Mouse (Mus musculus) heart, adult 2 months (tissue): Measurements from ENCODE around the gene Pecam1. TPM values are rescaled to one million over a fixed set of nuclear protein-coding genes. Genes with fewer than 3 reads are reported as not detected.
"Not testable (repeated sequence)": the region's sequence is repeated elsewhere in the genome, so short reads cannot be mapped to it uniquely, and the experiment has no call there.

Experiments used
- DNase-seq, 2 experiments: peaks; one replicate each; pipeline ENCODE4 v3.0.0; 2021
- H3K27ac ChIP-seq: fragments of 200-600 bp; 2 replicates; pipeline ENCODE4 v1.8.1; 2022
- H3K27me3 ChIP-seq: fragments of 200-500 bp; 2 replicates; pipeline ENCODE4 v1.6.1; 2012; ENCODE audit warnings: mild to moderate bottlenecking, low read length, inconsistent platforms, mixed read lengths; ENCODE audit not compliant: control insufficient read depth, insufficient read depth
- H3K36me3 ChIP-seq: fragments of 200-500 bp; 2 replicates; pipeline ENCODE4 v1.6.1; 2012; ENCODE audit warnings: low read length, inconsistent platforms; ENCODE audit not compliant: control insufficient read depth, insufficient read depth
- H3K4me1 ChIP-seq: fragments of 200-500 bp; 2 replicates; pipeline ENCODE4 v1.6.1; 2011; ENCODE audit warnings: low read length; ENCODE audit not compliant: control insufficient read depth, insufficient read depth
- H3K4me3 ChIP-seq: fragments of 200-600 bp; 2 replicates; pipeline ENCODE4 v1.8.1; 2022
- H3K79me2 ChIP-seq: fragments of 200-500 bp; replicated peaks from 2 replicates; pipeline ENCODE4 v1.6.1; 2012; ENCODE audit warnings: mild to moderate bottlenecking, inconsistent platforms, low read length, moderate library complexity, mixed read lengths; ENCODE audit not compliant: control insufficient read depth, insufficient read depth
- H3K9ac ChIP-seq: fragments of 200-500 bp; 2 replicates; pipeline ENCODE4 v1.6.1; 2012; ENCODE audit warnings: low read depth, mild to moderate bottlenecking, control low read depth, inconsistent platforms, low read length, mixed read lengths
- CTCF ChIP-seq: fragments of 200-600 bp; IDR thresholded peaks from 2 replicates; pipeline ENCODE4 v1.8.1; 2022; ENCODE audit warnings: antibody characterized with exemption, mild to moderate bottlenecking, moderate library complexity
- EP300 ChIP-seq: fragments of 200-500 bp; IDR thresholded peaks from 2 replicates; pipeline ENCODE4 v1.6.1; 2011; ENCODE audit warnings: low read depth, low read length, control low read depth; ENCODE audit not compliant: insufficient read depth
- POLR2A ChIP-seq: fragments of 200-500 bp; IDR thresholded peaks from 2 replicates; pipeline ENCODE4 v1.6.1; 2011; ENCODE audit warnings: mild to moderate bottlenecking, low read depth, low read length, control low read depth; ENCODE audit not compliant: insufficient read depth
- WGBS: fragments of 180-500 bp; shearing (Covaris S2); methylation state at CpG from one replicate; pipeline ENCODE4 v1.1.7; 2018; 5-methylcytosine and 5-hydroxymethylcytosine counted together
- intact Hi-C: fragments of 180-260 bp; cut with DNase I; formaldehyde crosslinking; loops from one replicate; pipeline ENCODE4 v1.15.1; 2025
- polyA plus RNA-seq: library from polyadenylated mRNA; depleted of rRNA; stranded (reverse); fragments of >200 nt; gene quantifications from 2 replicates; pipeline ENCODE4 v1.2.3, GENCODE M21; 2012
- total RNA-seq, 2 experiments: library from RNA; stranded (reverse); gene quantifications; 2 replicates each; pipeline ENCODE4 v1.2.3; 2021

Pecam1 gene
- total and polyA plus RNA-seq, 3 experiments, result 78.3 to 123 (median 114) TPM

GRCm38 (mm10) chr11:106752103-106752502, 1.7 kb upstream of the Pecam1 start:
- Histone ChIP-seq H3K27me3 (no peaks in the 10 kb centered on the region), H3K9ac (no peak overlapping the region), H3K4me1 (no peaks in the 10 kb centered on the region), H3K27ac (peak overlapping the region; percentile 13), H3K36me3 (no peaks in the 10 kb centered on the region), H3K4me3 (no peak overlapping the region), H3K79me2 (no peaks in the 10 kb centered on the region)
- TF ChIP-seq EP300 (no peak), POLR2A (no peak), CTCF (no peak)
- 75% methylated on average over 7 of the region's 7 CpGs for WGBS
- DNase-seq, result peak; percentile 34 to 69
- intact Hi-C loops, result no loop called here

DNA sequence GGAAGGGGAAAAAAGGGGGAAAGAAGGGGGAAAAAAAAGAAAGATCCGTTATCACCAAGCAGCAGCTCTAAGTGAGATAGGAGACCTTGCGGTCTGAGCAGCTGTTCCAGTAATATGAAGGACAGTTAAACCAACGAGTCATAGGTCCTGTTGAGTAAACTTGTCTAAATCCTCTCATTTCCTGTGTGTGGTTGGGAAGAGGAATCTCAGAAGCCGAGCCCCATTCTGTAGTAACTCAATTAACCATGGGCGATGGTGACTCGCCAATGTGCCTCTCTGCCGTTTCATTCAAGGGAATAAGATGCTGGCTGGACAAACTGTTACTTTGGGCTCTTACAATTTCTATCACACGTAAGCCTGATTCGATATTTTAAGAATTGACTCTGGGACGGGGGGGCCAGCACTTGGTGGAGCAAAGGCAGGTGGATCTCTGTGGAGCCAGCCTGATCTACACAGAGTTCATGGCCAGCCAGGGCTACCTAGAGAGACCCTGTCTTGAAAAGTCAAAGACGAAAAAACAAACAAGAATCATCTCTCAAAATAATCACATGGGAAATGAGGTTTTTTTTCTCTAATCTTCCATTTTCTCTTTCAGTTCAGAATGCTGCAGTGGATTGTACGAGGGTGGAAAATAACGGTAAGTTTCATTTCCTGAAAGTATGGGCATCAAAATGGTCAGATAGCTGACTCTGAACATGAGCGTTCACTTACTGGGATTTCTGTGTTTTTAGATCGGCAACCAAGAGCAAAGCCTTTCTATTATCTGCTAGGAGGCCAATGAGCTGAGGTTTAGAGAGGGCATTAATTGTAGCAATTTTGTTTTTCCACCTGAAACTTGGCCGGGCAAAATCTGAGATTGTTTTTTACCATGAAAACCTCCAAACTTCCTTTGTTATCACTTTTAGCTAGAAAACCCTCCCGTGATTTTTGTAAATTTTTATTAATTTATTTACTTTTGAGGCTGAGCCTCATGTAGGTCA, 901 bp upstream of the Pecam1 start, which contains the start of gene Milr1:
Gene Milr1, plus strand, starts transcription at position 188 of the 980 bp plus-strand sequence.
- Histone ChIP-seq H3K79me2 (no peaks in the 10 kb centered on the region), H3K36me3 (no peaks in the 10 kb centered on the region), H3K27me3 (no peaks in the 10 kb centered on the region), H3K9ac (no peak within 1 kb of the TSS), H3K4me1 (no peaks in the 10 kb centered on the region), H3K4me3 (no peak within 1 kb of the TSS), H3K27ac (peak within 1 kb of the TSS; percentile 13)
- DNase-seq, result no peak
- intact Hi-C loops, result no loop called here
- 66% methylated on average over 17 of the region's 17 CpGs for WGBS
- no peak for TF ChIP-seq POLR2A
- TF ChIP-seq CTCF, result no peak
- no peak for TF ChIP-seq EP300

DNA sequence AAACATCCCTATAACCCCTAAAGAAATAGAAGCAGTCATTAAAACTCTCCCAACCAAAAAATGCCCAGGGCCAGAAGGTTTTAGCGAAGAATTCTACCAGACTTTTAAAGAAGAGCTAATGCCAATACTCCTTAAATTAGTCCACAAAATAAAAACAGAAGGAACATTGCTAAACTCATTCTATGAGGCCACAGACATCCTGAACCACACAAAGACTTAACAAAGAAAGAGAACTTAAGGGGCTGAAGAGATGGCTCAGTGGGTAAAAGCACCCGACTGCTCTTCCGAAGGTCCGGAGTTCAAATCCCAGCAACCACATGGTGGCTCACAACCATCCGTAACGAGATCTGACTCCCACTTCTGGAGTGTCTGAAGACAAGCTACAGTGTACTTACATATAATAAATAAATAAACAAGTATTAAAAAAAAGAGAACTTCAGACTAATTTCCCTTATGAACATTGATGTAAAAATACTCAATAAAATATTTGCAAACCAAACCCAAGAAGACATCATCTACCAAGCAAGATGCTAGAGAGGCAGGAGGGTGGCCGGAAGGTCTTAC, 789 bp downstream of the Pecam1 start:
- H3K79me2 ChIP-seq, H3K27me3 ChIP-seq, DNase-seq, intact Hi-C loops, H3K9ac ChIP-seq, H3K4me1 ChIP-seq, H3K4me3 ChIP-seq, H3K36me3 ChIP-seq, H3K27ac ChIP-seq: not testable (repeated sequence)
- WGBS, result 97% methylated on average over 7 of the region's 7 CpGs

DNA sequence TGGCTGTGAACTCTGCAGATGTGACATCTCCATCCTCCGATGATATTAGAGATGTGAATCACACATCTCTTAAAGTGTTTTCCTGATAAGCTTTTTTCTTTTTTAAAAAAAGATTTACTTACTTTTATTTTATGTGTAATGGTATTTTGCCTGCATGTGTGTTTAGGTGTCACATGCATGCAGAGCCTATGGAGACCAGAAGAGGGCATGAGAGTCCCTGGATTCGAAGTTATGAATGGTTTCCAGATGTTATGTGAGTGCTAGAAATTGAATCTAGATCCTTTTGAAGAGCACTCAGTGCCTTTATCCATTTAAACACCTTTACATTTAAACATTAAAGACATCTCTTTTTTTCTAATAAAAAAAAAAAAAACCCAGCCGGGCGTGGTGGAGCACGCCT, 5.5 kb downstream of the Pecam1 start:
- no peak for DNase-seq
- 91% methylated on average over 5 of the region's 5 CpGs for WGBS
- Histone ChIP-seq H3K36me3 (no peaks in the 10 kb centered on the region), H3K4me1 (peaks cover 1% of the 10 kb centered on the region; the same call in 1 of the 2 replicates), H3K9ac (no peak overlapping the region), H3K4me3 (no peak overlapping the region), H3K79me2 (no peaks in the 10 kb centered on the region), H3K27ac (no peak overlapping the region), H3K27me3 (no peaks in the 10 kb centered on the region)
- intact Hi-C loops, result loop anchor here (5.0 kb wide), 1 partner anchor 233 kb away; no protein-coding TSS in a partner anchor
- TF ChIP-seq POLR2A (no peak), CTCF (peak; percentile 51)

- 20% methylated on average over 6 of the region's 6 CpGs for WGBS
- no peaks in the 10 kb centered on the region for H3K27me3 ChIP-seq
- H3K9ac ChIP-seq, result no peak overlapping the region
- H3K36me3 ChIP-seq, result no peaks in the 10 kb centered on the region; the same call in 1 of the 2 replicates
- H3K27ac ChIP-seq, result no peak overlapping the region
- H3K4me1 ChIP-seq, result peaks cover 10% of the 10 kb centered on the region
- TF ChIP-seq POLR2A, result no peak
- TF ChIP-seq CTCF, result peak; percentile 79
- DNase-seq, result no peak
- H3K4me3 ChIP-seq, result no peak overlapping the region
- no peaks in the 10 kb centered on the region for H3K79me2 ChIP-seq
- intact Hi-C loops, result loop anchor here (1.0 to 5.0 kb wide), 3 partner anchors 94 to 324 kb away; no protein-coding TSS in a partner anchor
These were observed 8.0 kb downstream of the Pecam1 start for GRCm38 (mm10) chr11:106742388-106742841.

DNA sequence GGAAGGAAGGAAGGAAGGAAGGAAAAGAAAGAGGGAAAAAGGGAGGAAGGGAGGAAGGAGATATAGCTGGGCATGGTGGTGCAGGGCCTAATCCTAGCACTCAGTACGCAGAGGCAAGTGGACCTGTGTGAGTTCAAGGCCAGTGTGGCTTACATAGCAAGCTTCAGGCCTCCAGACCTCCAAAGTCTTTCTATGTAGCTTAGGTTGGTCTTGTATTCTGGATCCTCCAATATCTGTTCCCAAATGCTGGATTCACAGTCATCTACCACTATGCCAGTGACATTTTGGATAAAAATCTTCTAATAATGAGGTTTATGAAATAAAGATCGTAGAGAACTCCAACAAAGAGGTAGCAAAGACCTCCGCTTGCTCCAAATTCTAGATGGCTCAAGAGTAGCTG, 8.6 kb downstream of the Pecam1 start:
- Histone ChIP-seq H3K4me1 (peaks cover 11% of the 10 kb centered on the region), H3K27ac (no peak overlapping the region), H3K4me3 (no peak overlapping the region), H3K27me3 (no peaks in the 10 kb centered on the region), H3K36me3 (no peaks in the 10 kb centered on the region; the same call in 1 of the 2 replicates), H3K79me2 (no peaks in the 10 kb centered on the region), H3K9ac (no peak overlapping the region)
- DNase-seq, result no peak
- intact Hi-C loops, result loop anchor here (1.0 to 5.0 kb wide), 3 partner anchors 94 to 323 kb away; no protein-coding TSS in a partner anchor
- no peak for TF ChIP-seq EP300
- TF ChIP-seq CTCF, result no peak
- TF ChIP-seq POLR2A, result no peak
- 93% methylated on average over 3 of the region's 3 CpGs for WGBS
